Mouse (Mus musculus) limb, embryonic 12.5 days (tissue): Measurements from ENCODE around the gene Spata2l. TPM values are rescaled to one million over a fixed set of nuclear protein-coding genes. Genes with fewer than 3 reads are reported as not detected.
"Not testable (repeated sequence)": the region's sequence is repeated elsewhere in the genome, so short reads cannot be mapped to it uniquely, and the experiment has no call there.

Experiments
- ATAC-seq: fragments of 200-750 bp; cut with Nextera tagmentation; 2 replicates; pipeline ENCODE4 v1.8.0; 2017; ENCODE audit warnings: low read depth, moderate TSS enrichment; ENCODE audit not compliant: insufficient number of reproducible peaks, insufficient read depth, low FRiP score, low TSS enrichment
- H3K27ac ChIP-seq: fragments of 300-500 bp; sonication (generic); 2 replicates; pipeline ENCODE4 v1.5.1; 2016; ENCODE audit warnings: mild to moderate bottlenecking, moderate library complexity
- H3K27me3 ChIP-seq: fragments of 300-500 bp; sonication (generic); 2 replicates; pipeline ENCODE4 v1.6.1; 2016; ENCODE audit warnings: mild to moderate bottlenecking, moderate library complexity
- H3K36me3 ChIP-seq: fragments of 300-500 bp; sonication (generic); 2 replicates; pipeline ENCODE4 v1.6.1; 2016; ENCODE audit warnings: mild to moderate bottlenecking, moderate library complexity
- H3K4me1 ChIP-seq: fragments of 300-500 bp; sonication (generic); replicated peaks from 2 replicates; pipeline ENCODE4 v1.6.1; 2016
- H3K4me2 ChIP-seq: fragments of 300-500 bp; sonication (generic); 2 replicates; pipeline ENCODE4 v1.6.1; 2016; ENCODE audit warnings: mild to moderate bottlenecking, moderate library complexity
- H3K4me3 ChIP-seq: fragments of 300-500 bp; sonication (generic); replicated peaks from 2 replicates; pipeline ENCODE4 v1.5.1; 2016; ENCODE audit warnings: mild to moderate bottlenecking
- H3K9ac ChIP-seq: fragments of 300-500 bp; sonication (generic); replicated peaks from 2 replicates; pipeline ENCODE4 v1.6.1; 2016; ENCODE audit warnings: mild to moderate bottlenecking, moderate library complexity
- H3K9me3 ChIP-seq: fragments of 300-500 bp; sonication (generic); 2 replicates; pipeline ENCODE4 v1.6.1; 2016; ENCODE audit warnings: mild to moderate bottlenecking, moderate library complexity
- WGBS: fragments of 180-500 bp; shearing (Covaris S2); methylation state at CpG from one replicate; pipeline ENCODE4 v1.1.7; 2016; 5-methylcytosine and 5-hydroxymethylcytosine counted together
- polyA plus RNA-seq: library from polyadenylated mRNA; unstranded; fragments of >200 nt; fragmentation: Nextera tagmentation; extraction: Ambion mirVana; gene quantifications from 2 replicates; pipeline ENCODE4 v1.2.1, GENCODE M21; 2016

Spata2l gene
- polyA plus RNA-seq, 1 experiment from 2014 or later, result 1.6 TPM

DNA sequence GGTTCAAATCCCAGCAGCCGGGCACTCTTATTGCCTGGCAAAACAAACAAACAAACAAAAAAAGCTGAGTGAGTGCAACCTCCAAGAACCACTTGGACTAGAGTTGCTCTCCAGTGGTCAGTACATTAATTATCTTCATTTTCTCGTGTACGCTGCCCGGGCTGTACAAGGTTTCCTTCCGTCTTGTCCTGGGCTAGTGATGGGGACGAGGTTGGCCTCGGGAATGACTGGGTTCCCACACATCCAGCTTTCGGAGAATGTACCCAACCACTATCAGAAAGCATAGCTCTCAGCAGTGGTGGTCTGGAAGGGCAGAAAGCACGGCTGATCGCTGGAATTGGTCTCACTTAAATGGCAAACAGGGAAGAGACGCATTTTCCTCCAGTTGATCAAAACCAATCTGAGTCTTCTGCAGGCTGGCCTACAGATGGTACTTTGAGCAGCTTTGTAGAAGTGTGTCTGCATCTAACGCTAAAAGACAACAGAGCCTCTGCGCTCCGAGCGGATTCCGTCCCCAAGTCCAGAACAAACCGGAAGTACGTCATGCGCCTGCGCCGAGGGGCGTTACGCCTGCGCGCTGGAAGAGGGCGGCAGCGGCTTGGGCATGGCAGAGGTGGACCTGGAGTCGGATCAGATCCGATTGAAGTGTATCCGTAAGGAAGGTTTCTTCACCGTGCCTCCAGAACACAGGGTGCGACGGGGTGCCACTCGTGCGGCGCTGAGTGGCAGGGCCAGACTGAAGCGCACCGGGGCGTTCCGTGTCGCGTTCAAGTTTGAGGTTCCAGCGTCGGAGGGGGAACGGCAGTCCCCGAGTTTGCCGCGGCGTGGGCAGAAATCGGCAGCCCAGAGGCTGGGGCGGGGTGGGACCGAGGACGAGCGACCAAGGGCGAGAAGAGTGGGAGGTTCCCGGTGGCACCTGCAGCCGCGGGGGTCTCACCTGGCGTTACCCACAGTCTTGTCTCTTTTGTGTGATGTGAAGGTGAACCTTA, 11.5 kb downstream of the Spata2l start, which contains the start of gene Cdk10:
Gene Cdk10 (plus strand): TSS at position 565 of the 989 bp plus-strand sequence.
- WGBS, result 3% methylated on average over 59 of the region's 59 CpGs
- H3K27me3 ChIP-seq, result no peaks in the 10 kb centered on the region
- H3K4me1 ChIP-seq, result peaks cover 13% of the 10 kb centered on the region
- H3K27ac ChIP-seq, result peak within 1 kb of the TSS; percentile 85
- H3K4me2 ChIP-seq, result peak within 1 kb of the TSS; percentile 92
- H3K9ac ChIP-seq, result peak within 1 kb of the TSS; percentile 83
- peaks cover 28% of the 10 kb centered on the region for H3K36me3 ChIP-seq
- peak within 1 kb of the TSS; percentile 82 for H3K4me3 ChIP-seq
- no peaks in the 10 kb centered on the region for H3K9me3 ChIP-seq
- peak; percentile 52 for ATAC-seq

DNA sequence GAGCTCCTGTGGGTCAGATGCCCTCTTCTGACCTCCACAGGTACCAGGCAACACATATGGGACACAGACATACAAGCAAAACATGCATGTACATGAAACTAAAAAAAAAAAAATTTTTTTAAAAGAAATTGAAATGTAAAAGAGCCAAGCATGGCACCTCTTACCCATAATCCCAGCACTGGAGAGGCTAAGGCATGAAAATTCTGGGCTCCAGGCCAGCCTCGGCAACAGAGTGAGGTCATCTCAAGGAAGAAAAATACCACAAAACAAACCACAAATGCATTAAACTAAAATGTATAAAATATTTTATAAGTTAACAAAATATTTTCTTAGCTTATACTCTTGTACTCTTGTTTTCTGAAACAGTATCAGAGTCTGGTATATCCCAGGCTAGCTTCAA, 15.1 kb downstream of the Spata2l start:
- peaks cover 13% of the 10 kb centered on the region for H3K4me1 ChIP-seq
- no peak overlapping the region for H3K9ac ChIP-seq
- no peak overlapping the region for H3K27ac ChIP-seq
- no peak for ATAC-seq
- 86% methylated on average over 1 of the region's 1 CpGs for WGBS
- no peaks in the 10 kb centered on the region for H3K27me3 ChIP-seq
- no peaks in the 10 kb centered on the region for H3K36me3 ChIP-seq
- H3K9me3 ChIP-seq, result no peaks in the 10 kb centered on the region
- H3K4me2 ChIP-seq, result no peak overlapping the region
- H3K4me3 ChIP-seq, result no peak overlapping the region

DNA sequence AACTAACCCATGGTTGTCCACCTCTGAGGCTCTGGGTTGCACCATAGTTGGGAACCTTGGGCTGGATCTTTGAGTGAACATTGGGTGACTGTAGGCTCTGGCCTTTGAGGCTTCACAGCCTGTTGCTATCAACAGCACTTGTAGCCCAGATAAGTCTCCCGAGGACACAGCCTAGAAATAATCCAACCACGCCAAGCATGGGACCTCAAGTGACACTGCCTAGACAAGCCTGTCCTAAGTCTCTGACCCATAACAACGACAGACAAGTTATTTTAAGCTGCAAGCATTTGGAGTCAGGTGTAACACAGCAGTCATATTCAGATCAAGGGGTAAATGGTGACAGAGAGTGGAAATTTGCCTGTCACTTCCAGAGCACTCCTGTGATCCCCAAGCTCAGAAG, 20.6 kb downstream of the Spata2l start:
- H3K27ac ChIP-seq, result no peak overlapping the region
- no peak overlapping the region for H3K4me2 ChIP-seq
- no peaks in the 10 kb centered on the region for H3K27me3 ChIP-seq
- H3K9me3 ChIP-seq, result no peaks in the 10 kb centered on the region
- H3K36me3 ChIP-seq, result peaks cover 3% of the 10 kb centered on the region; the same call in 1 of the 2 replicates
- ATAC-seq, result no peak
- H3K9ac ChIP-seq, result no peak overlapping the region
- H3K4me3 ChIP-seq, result no peak overlapping the region
- peaks cover 17% of the 10 kb centered on the region for H3K4me1 ChIP-seq
- 80% methylated on average over 3 of the region's 3 CpGs for WGBS

DNA sequence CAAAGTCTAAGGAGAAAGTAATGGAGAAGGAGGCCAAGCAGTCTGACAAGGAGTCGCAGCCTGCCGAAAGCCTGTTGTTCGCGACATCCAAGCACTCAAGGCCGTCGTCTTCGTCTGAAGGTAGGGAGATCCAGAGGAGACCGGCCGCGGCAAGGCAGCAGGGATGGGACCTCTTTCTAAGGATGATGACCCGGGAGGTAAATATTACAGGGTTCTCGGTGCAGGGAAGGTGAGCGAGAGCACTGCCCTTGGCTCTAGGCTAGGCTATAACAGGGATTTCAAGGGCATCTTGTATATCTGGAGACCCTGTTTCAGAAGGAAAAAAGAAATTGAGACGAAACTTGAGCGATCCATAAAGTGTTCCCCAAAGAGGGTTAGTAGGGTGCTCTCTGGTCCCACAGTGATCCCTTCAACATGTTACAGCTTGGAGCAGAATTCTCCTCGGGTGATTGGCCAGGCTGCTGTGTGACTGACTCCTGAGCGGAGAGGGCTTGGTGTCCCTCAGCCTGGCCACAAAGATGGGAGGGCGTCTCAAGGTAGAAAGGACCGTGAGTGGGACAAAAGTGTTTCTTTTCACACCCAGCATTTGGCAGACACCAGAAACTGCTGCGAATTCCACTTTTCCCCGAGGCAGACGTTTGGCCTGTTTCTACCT, 22.8 kb downstream of the Spata2l start:
- peak overlapping the region; percentile 90 for H3K4me2 ChIP-seq
- peak overlapping the region; percentile 53 for H3K27ac ChIP-seq
- peaks cover 17% of the 10 kb centered on the region for H3K4me1 ChIP-seq
- no peak; the same call in none of the 2 replicates for ATAC-seq
- H3K9ac ChIP-seq, result peak overlapping the region; percentile 65
- no peaks in the 10 kb centered on the region for H3K9me3 ChIP-seq
- peak overlapping the region; percentile 98 for H3K4me3 ChIP-seq
- 13% methylated on average over 22 of the region's 22 CpGs for WGBS
- H3K36me3 ChIP-seq, result peaks cover 25% of the 10 kb centered on the region
- H3K27me3 ChIP-seq, result no peaks in the 10 kb centered on the region

DNA sequence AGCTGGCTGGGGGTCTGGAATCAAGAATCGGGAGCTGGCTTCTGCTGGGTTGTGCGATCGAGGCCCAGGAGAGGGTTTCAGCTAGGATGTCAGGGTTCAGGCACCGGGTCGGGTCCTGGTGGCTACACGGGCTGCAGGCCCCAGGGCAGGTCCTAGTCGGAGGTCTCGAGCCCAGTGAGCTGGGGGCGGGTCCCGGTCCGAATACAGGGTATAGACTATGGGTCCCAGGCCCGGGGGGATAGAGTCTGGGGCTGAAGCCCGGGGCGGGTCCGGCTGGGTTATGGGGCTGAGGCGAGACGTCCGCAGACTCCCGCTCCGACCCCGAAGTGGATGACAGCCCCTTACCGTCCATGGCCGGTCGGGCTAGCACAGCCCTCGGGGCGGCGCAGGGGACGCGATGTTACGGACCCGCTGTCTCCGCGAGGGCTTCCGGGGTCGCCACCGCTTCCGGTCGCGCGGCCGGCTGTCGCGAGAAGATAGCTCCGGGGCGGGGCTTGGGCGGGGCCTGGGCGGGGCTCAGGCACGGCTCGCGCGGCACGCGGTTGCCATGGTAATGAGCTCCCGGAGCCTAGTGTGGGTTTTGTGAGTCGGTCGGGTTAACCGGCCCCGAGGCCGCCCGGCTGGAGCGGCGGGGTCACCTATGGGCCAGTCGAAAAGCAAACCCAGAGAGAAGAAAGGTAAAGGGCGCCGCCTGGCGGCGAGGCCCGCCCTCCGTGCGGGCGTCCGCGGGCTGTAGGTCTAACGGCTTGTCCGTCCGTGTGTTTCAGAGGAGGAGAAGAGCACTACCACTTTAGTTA, 23.5 kb downstream of the Spata2l start, which contains the start of the genes Chmp1a and Spata33:
Gene Chmp1a (minus strand): TSS at position 443 of the 797 bp plus-strand sequence.
Gene Spata33 (plus strand): TSS at position 512 of the 797 bp plus-strand sequence.
- Histone ChIP-seq H3K4me3 (peak within 1 kb of the TSS; percentile 98), H3K36me3 (peaks cover 32% of the 10 kb centered on the region), H3K4me1 (peaks cover 17% of the 10 kb centered on the region), H3K9me3 (no peaks in the 10 kb centered on the region), H3K27ac (peak within 1 kb of the TSS; percentile 53), H3K27me3 (no peaks in the 10 kb centered on the region), H3K9ac (peak within 1 kb of the TSS; percentile 92), H3K4me2 (peak within 1 kb of the TSS; percentile 90)
- ATAC-seq, result peak; percentile 91
- under 1% methylated on average over 76 of the region's 76 CpGs for WGBS

DNA sequence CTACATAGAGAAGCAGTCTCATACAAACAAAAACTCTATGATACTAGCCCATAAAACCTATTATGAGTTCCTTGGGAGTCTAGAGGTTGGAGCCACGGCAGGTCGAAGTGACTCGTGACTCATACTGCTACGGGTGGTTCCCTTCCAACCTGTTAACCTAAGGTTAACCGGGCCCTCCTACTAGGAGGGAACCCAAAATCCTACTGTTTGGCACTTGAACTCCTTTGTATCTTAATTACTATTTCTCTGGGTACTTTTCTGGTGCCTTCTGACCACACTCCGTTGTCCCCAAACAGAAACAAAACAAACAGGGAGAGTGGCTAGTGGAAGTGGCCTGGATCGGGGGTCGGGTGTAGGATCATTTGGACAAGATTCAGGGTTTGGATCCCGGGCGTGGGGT, 24.2 kb downstream of the Spata2l start:
- ATAC-seq, result no peak
- Histone ChIP-seq H3K9ac (peak overlapping the region; percentile 92), H3K27me3 (no peaks in the 10 kb centered on the region), H3K4me2 (peak overlapping the region; percentile 90), H3K36me3 (peaks cover 38% of the 10 kb centered on the region), H3K27ac (no peak overlapping the region), H3K9me3 (no peaks in the 10 kb centered on the region), H3K4me3 (peak overlapping the region; percentile 98), H3K4me1 (peaks cover 17% of the 10 kb centered on the region)
- 48% methylated on average over 10 of the region's 10 CpGs for whole genome bisulfite sequencing

DNA sequence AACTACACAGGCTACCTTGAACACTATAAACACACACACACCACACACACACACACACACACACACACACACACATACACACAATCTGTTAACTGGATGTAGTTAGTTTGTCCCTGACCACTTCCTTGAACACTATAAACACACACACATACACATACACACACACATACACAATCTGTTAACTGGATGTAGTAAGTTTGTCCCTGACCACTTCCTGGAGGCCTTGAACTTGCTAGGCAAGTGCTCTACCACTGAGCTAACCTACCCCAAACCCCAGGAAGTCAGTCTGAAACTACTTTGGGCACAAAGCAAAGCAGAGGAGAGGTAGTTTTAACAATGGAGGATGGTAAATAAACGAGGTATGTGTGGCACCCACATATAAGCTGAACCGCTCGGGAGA, 32.5 kb downstream of the Spata2l start:
- peaks cover 48% of the 10 kb centered on the region for H3K36me3 ChIP-seq
- 87% methylated on average over 3 of the region's 3 CpGs for WGBS
- H3K9me3 ChIP-seq, result no peaks in the 10 kb centered on the region
- no peak for ATAC-seq
- H3K4me1 ChIP-seq, result no peaks in the 10 kb centered on the region
- no peak overlapping the region for H3K4me3 ChIP-seq
- H3K9ac ChIP-seq, result no peak overlapping the region
- no peaks in the 10 kb centered on the region for H3K27me3 ChIP-seq
- no peak overlapping the region for H3K4me2 ChIP-seq
- no peak overlapping the region for H3K27ac ChIP-seq

DNA sequence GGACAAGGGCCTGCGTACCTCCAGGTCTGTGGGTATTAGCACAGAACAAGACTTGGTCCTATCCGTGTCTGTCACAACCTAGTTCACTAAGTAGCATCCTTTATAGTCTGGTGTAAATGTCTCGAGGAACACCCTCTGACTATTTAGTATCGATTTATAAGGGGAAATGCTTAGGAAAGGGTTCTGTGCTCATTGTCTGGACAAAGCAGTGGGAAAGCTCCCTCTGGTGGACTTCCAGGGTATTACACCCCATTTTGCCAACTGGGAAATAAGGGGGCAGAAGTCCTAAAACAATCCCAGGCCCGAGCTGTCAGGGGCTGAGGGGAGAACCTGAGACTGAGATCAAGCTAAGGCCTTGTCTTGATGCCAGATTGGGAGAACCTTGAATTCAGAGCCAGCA, 33.7 kb downstream of the Spata2l start:
- no peak overlapping the region for H3K4me3 ChIP-seq
- no peak overlapping the region for H3K9ac ChIP-seq
- H3K36me3 ChIP-seq, result peaks cover 35% of the 10 kb centered on the region
- H3K9me3 ChIP-seq, result no peaks in the 10 kb centered on the region
- no peaks in the 10 kb centered on the region for H3K4me1 ChIP-seq
- 28% methylated on average over 5 of the region's 5 CpGs for WGBS
- no peak overlapping the region for H3K27ac ChIP-seq
- no peaks in the 10 kb centered on the region for H3K27me3 ChIP-seq
- ATAC-seq, result no peak
- H3K4me2 ChIP-seq, result no peak overlapping the region

DNA sequence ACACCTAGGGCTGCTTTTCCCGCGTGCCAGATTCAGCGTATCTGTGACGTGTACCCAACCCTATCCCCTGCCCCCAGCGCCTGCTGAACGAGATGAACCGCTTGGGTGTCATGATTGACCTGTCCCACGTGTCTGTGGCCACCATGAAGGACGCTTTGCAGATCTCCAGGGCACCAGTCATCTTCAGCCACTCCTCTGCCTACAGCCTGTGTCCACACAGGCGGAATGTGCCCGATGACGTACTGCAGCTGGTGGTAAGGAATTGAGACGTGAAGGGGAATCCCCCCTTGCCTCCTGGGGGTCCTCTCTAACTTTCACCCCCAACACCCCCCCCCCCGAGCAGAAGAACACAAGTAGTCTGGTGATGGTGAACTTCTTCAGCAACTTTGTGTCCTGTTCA, 36.2 kb downstream of the Spata2l start:
- WGBS, result 69% methylated on average over 14 of the region's 14 CpGs
- no peaks in the 10 kb centered on the region for H3K4me1 ChIP-seq
- no peaks in the 10 kb centered on the region for H3K27me3 ChIP-seq
- no peak for ATAC-seq
- H3K4me2 ChIP-seq, result no peak overlapping the region
- H3K9ac ChIP-seq, result no peak overlapping the region
- H3K9me3 ChIP-seq, result no peaks in the 10 kb centered on the region
- H3K27ac ChIP-seq, result no peak overlapping the region
- no peak overlapping the region for H3K4me3 ChIP-seq
- H3K36me3 ChIP-seq, result peaks cover 15% of the 10 kb centered on the region

DNA sequence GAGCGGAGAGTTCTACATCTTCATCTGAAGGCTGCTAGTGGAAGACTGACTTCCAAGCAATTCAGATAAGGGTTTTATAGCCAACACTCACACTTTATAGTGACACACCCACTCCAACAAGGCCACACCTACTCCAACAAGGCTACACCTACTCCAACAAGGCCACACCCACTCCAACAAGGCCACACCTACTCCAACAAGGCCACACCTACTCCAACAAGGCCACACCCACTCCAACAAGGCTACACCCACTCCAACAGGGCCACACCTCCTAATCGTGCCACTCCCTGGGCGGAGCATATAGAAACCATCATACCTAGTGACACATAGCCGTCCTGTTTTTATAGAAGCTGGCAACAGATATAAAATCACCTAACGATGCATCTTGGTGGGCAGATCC, 39.0 kb downstream of the Spata2l start:
- not testable (repeated sequence) for H3K4me2 ChIP-seq, H3K27ac ChIP-seq, H3K4me1 ChIP-seq, H3K36me3 ChIP-seq, ATAC-seq, H3K9me3 ChIP-seq, H3K4me3 ChIP-seq, H3K9ac ChIP-seq, H3K27me3 ChIP-seq
- 69% methylated on average over 5 of the region's 5 CpGs for WGBS
